10 mouse cellular contexts compared by ENCODE assay signal in the genomic region with DNA sequence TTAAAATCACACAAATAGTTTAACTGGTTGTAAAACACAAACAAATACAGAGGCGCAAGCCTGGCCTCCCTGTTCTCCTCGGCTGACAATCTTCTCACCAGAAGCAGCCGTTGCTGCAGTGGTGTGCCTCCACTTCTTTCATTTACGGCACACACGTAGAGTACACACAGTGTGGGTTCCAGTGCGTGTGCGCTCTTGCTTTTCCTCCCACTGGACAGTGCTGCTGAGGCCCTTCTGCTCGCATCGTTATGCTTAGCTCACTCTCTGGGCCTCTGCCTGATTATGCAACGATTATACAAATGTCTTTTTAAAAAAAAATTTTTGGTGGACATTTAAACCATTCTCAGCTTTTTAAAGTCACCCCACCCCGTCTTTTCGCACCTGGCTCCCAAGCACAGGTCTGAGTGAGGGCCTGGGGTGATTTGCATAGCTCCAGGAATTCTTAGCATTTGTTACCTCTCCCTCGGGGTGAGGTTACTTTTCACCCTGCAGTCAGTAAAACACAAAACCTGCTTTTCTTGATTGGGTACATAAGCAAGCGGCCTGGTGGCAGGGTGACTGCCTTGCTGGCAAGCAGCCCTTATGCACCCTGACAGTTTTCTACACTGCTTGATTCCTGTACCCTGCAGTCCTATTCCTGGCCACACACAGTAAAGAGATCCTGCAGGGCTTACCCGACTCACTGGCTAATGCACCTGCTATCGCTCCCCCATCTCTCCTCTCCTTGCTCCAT. TPM values are rescaled to one million over a fixed set of nuclear protein-coding genes. Genes with fewer than 3 reads are reported as not detected.
A peak's percentile ranks its signal among the peaks of the same experiment; 100 is the strongest.
DNase-seq lines count a peak whose midpoint lies in the region; ATAC-seq and TF ChIP-seq lines count a peak whose summit lies in the region.
"Had no signal": no experiment of that assay in that cellular context is flagged by ENCODE, and none has a peak within 500 bp of the region (broad histone marks: within the 10 kb centered on the region; RNA-seq: fewer than 3 reads in every experiment).

No protein-coding gene starts in this region.

- 67% methylated on average over 16 of the region's 16 CpGs for WGBS in hindbrain, embryonic 13.5 days
- 44% methylated on average over 16 of the region's 16 CpGs for WGBS in lung, embryonic 15.5 days

- peaks cover 8 to 22% of the 10 kb centered on the region in 2 experiments for H3K4me1 ChIP-seq in ES-E14 (ENCODE audit: control insufficient read depth in 2 of 2, insufficient read depth in 2 of 2, low read length in 2 of 2, poor library complexity in 1 of 2)
- H3K4me1 ChIP-seq in hindbrain, embryonic 13.5 days (replicated peaks) = peaks cover 18% of the 10 kb centered on the region
- H3K4me1 ChIP-seq in lung, embryonic 15.5 days = peaks cover 17% of the 10 kb centered on the region; the same call in 1 of the 2 replicates

- H3K4me3 ChIP-seq in ES-E14 (ENCODE audit: insufficient read depth in 1 of 2, low read depth in 1 of 2, low read length in 2 of 2, poor library complexity in 1 of 2, severe bottlenecking in 1 of 2) = peak overlapping the region; percentile 3 to 25; a peak in 1 of 4 replicates
- H3K4me3 ChIP-seq in hindbrain, embryonic 13.5 days = no peak overlapping the region
- no peak overlapping the region for H3K4me3 ChIP-seq in lung, embryonic 15.5 days

- peak; percentile 86 for ATAC-seq in frontal cortex, adult (ENCODE audit: low TSS enrichment)
- ATAC-seq in hindbrain, embryonic 13.5 days (ENCODE audit: low FRiP score) = peak; percentile 74
- peak; percentile 75; the same call in 1 of the 2 replicates for ATAC-seq in lung, embryonic 15.5 days (ENCODE audit: borderline replicate concordance, extremely low read depth, low FRiP score, low TSS enrichment)
- ATAC-seq in megakaryocyte, adult 5-6 weeks (ENCODE audit: poor library complexity, severe bottlenecking) = no peak

- H3K27me3 ChIP-seq in hindbrain, embryonic 13.5 days = no peaks in the 10 kb centered on the region
- H3K27me3 ChIP-seq in lung, embryonic 15.5 days = no peaks in the 10 kb centered on the region

- no peaks in the 10 kb centered on the region for H3K9me3 ChIP-seq in ES-E14 (ENCODE audit: control insufficient read depth, insufficient read depth, low read depth, low read length)
- H3K9me3 ChIP-seq in hindbrain, embryonic 13.5 days = no peaks in the 10 kb centered on the region
- H3K9me3 ChIP-seq in lung, embryonic 15.5 days = no peaks in the 10 kb centered on the region
- H3K9me3 ChIP-seq: G1E had no signal

- H3K4me2 ChIP-seq in hindbrain, embryonic 13.5 days = no peak overlapping the region
- no peak overlapping the region for H3K4me2 ChIP-seq in lung, embryonic 15.5 days

- in situ Hi-C loops in ES-E14 (cut with MboI; ENCODE audit: low sequenced_read_pairs in 2 of 2, unreplicated experiment in 2 of 2) = no loop called here

- H3K36me3 ChIP-seq in ES-E14 (ENCODE audit: control insufficient read depth, insufficient read depth, low read length, poor library complexity, severe bottlenecking) = peaks cover 4% of the 10 kb centered on the region; the same call in 1 of the 2 replicates
- peaks cover 9% of the 10 kb centered on the region for H3K36me3 ChIP-seq in hindbrain, embryonic 13.5 days
- no peaks in the 10 kb centered on the region; the same call in 1 of the 2 replicates for H3K36me3 ChIP-seq in lung, embryonic 15.5 days

- H3K27ac ChIP-seq in ES-E14 (ENCODE audit: insufficient read depth, low read depth, low read length, poor library complexity, severe bottlenecking) = peak overlapping the region; percentile 49
- peak overlapping the region; percentile 13; the same call in 1 of the 2 replicates for H3K27ac ChIP-seq in hindbrain, embryonic 13.5 days
- H3K27ac ChIP-seq in lung, embryonic 15.5 days = peak overlapping the region; percentile 78
- H3K27ac ChIP-seq: liver, embryonic 14.5 days had no signal

- no peak overlapping the region for H3K9ac ChIP-seq in ES-E14 (ENCODE audit: insufficient read depth, low read depth, low read length, poor library complexity, severe bottlenecking)
- peak overlapping the region; percentile 9; the same call in 1 of the 2 replicates for H3K9ac ChIP-seq in hindbrain, embryonic 13.5 days
- H3K9ac ChIP-seq in lung, embryonic 15.5 days = no peak overlapping the region
- H3K9ac ChIP-seq: liver, embryonic 14.5 days had no signal

- DNase-seq in frontal cortex, postnatal 36 days (ENCODE audit: low spot score in 2 of 2) = no peak
- no peak for DNase-seq in ES-E14 (ENCODE audit: low read depth, low spot score)
- DNase-seq in ovary, postnatal 14 days (ENCODE audit: low spot score) = no peak
- DNase-seq in thymus, postnatal 4 days = no peak

TF ChIP-seq in ES-E14, 5 proteins besides CTCF, POLR2A, EP300 and RAD21:
- TF ChIP-seq HCFC1 (IDR thresholded peaks at IDR 0.05; ENCODE audit: borderline replicate concordance, insufficient read depth, low read length) (no peak), MAFK (IDR thresholded peaks at IDR 0.05; ENCODE audit: insufficient read depth, low read depth, low read length) (no peak), ZNF384 (IDR thresholded peaks at IDR 0.05; ENCODE audit: low read depth, low read length) (no peak), ZC3H11A (IDR thresholded peaks at IDR 0.05; ENCODE audit: borderline replicate concordance, low read depth, low read length) (no peak), CHD2 (IDR thresholded peaks at IDR 0.05; ENCODE audit: low read depth, low read length) (no peak)

RNA-seq across cellular contexts. Expression of a gene that starts 54.2 kb away (rescaled TPM):
- 16.0 and 19.8 TPM in 2 replicates for total RNA-seq in ES-E14 (2012; rRNA removed)
- polyA plus RNA-seq in hindbrain, embryonic 13.5 days (2015; fragmentation: Nextera tagmentation; extraction: Ambion mirVana) = 14.2 and 14.8 TPM in 2 replicates
- 9.2 and 10.0 TPM in 2 replicates for polyA plus RNA-seq in lung, embryonic 15.5 days (2015; fragmentation: Nextera tagmentation; extraction: Ambion mirVana)
- 16.8 and 17.9 TPM in 2 replicates for total RNA-seq in megakaryocyte, adult 5-6 weeks (2015)
- total RNA-seq in megakaryocyte, adult 5-6 weeks (2017) = 28.2 and 29.7 TPM in 2 replicates

RNA-seq across cellular contexts. Expression of a gene that starts 55.0 kb away (rescaled TPM):
- total RNA-seq in ES-E14 (2012; rRNA removed) = 0.05 TPM in 1 of 2 replicates, not detected in the other
- 0.08 TPM in 1 of 2 replicates, not detected in the other for polyA plus RNA-seq in hindbrain, embryonic 13.5 days (2015; fragmentation: Nextera tagmentation; extraction: Ambion mirVana)
- 0.70 and 3.4 TPM in 2 replicates for polyA plus RNA-seq in lung, embryonic 15.5 days (2015; fragmentation: Nextera tagmentation; extraction: Ambion mirVana)
- total RNA-seq in megakaryocyte, adult 5-6 weeks (2015) = not detected in 2 replicates
- not detected in 2 replicates for total RNA-seq in megakaryocyte, adult 5-6 weeks (2017)
- polyA plus RNA-seq: G1E; liver, embryonic 14.5 days had no signal

RNA-seq across cellular contexts. Expression of a gene that starts 58.5 kb away (rescaled TPM):
- total RNA-seq in ES-E14 (2012; rRNA removed) = 31.5 and 32.9 TPM in 2 replicates
- 69.3 and 70.9 TPM in 2 replicates for polyA plus RNA-seq in hindbrain, embryonic 13.5 days (2015; fragmentation: Nextera tagmentation; extraction: Ambion mirVana)
- polyA plus RNA-seq in lung, embryonic 15.5 days (2015; fragmentation: Nextera tagmentation; extraction: Ambion mirVana) = 51.2 and 56.5 TPM in 2 replicates
- 41.6 and 49.0 TPM in 2 replicates for total RNA-seq in megakaryocyte, adult 5-6 weeks (2015)
- total RNA-seq in megakaryocyte, adult 5-6 weeks (2017) = 47.3 and 52.7 TPM in 2 replicates

Comparison
In these comparisons a context has a peak if more than half of its experiments do, and no peak if none do; other contexts are left out.
1. H3K27ac ChIP-seq: peak in every context shown above with its lines; median percentile 78 in lung, embryonic 15.5 days; 49 in ES-E14; 13 in hindbrain, embryonic 13.5 days.
2. H3K4me3 ChIP-seq: peak in ES-E14 (2 of 2); none in hindbrain, embryonic 13.5 days (single experiment) and lung, embryonic 15.5 days (single experiment).